Comparison of ENCODE assay signal across 8 mouse cellular contexts in the genomic region with DNA sequence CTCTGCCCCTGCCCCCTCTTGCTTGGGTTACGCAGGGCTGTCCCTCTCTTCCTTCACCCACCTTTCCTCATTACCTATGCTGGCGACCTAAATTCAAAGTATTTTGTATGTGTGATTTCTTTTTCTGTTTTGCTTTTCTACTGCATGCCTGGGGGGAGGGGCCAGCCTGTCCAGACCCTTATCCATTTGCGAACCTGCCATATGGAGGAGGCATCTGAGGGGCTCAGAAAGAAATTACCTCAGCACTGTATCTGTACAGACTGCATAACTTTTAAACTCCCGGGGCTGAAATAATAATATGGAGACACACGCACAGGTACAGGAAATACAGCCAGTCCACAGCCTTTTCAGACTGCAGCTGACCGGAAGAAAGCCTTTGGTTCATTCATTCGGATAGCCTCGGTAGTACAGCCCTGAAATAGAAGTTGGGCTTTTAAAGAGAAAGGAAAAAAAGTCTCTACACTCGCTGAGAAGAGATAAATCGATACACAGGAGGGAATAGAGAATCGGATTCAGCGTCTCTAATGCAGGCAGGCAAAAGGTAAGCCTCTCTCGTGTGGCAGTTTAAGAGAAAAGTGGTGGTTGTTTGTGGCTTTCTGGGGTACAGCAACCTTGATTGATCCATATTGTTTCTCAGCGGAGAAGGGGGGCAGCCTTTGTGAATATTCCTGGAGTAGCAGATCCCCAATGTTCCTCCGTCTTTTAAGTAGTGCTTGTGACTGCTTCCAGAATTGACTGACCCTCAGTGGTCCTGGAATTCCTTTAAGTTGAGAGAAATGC. TPM values are rescaled to one million over a fixed set of nuclear protein-coding genes. Genes with fewer than 3 reads are reported as not detected.
DNase-seq lines count a peak whose midpoint lies in the region; ATAC-seq and TF ChIP-seq lines count a peak whose summit lies in the region.

Gene Kdm2b (minus strand): TSS at position 273 of the 780 bp plus-strand sequence.

- H3K4me2 ChIP-seq in heart, embryonic 13.5 days: peak within 1 kb of the TSS; percentile 99
- peak within 1 kb of the TSS; percentile 97 for H3K4me2 ChIP-seq in kidney, embryonic 15.5 days
- H3K4me2 ChIP-seq in lung, embryonic 14.5 days: peak within 1 kb of the TSS; percentile 100

- H3K4me3 ChIP-seq in E14TG2a.4 (replicated peaks; ENCODE audit: low read length): peak within 1 kb of the TSS; percentile 82
- peak within 1 kb of the TSS; percentile 80 for H3K4me3 ChIP-seq in heart, embryonic 13.5 days
- peak within 1 kb of the TSS; percentile 75 for H3K4me3 ChIP-seq in kidney, embryonic 15.5 days (replicated peaks)
- peak within 1 kb of the TSS; percentile 67 for H3K4me3 ChIP-seq in lung, embryonic 14.5 days (ENCODE audit: low read depth, low read length)

- TF ChIP-seq CTCF in E14TG2a.4 (conservative IDR thresholded peaks at IDR 0.05; ENCODE audit: low read length): no peak
- no peak for TF ChIP-seq CTCF in lung, embryonic 14.5 days (IDR thresholded peaks at IDR 0.05; ENCODE audit: low read depth)

- 2% methylated on average over 15 of the region's 15 CpGs for whole genome bisulfite sequencing in heart, embryonic 13.5 days
- WGBS in kidney, embryonic 15.5 days: 2% methylated on average over 15 of the region's 15 CpGs
- WGBS in lung, embryonic 14.5 days: 3% methylated on average over 15 of the region's 15 CpGs

- H3K27me3 ChIP-seq in E14TG2a.4 (ENCODE audit: insufficient read depth, low read length): peaks cover 10% of the 10 kb centered on the region
- H3K27me3 ChIP-seq in heart, embryonic 13.5 days (replicated peaks): peaks cover 12% of the 10 kb centered on the region; the same call in 1 of the 2 replicates
- H3K27me3 ChIP-seq in kidney, embryonic 15.5 days: no peaks in the 10 kb centered on the region
- no peaks in the 10 kb centered on the region for H3K27me3 ChIP-seq in lung, embryonic 14.5 days (ENCODE audit: insufficient read depth, low read length)

- H3K4me1 ChIP-seq in E14TG2a.4 (replicated peaks; ENCODE audit: low read depth, low read length): peaks cover 87% of the 10 kb centered on the region
- H3K4me1 ChIP-seq in heart, embryonic 13.5 days: peaks cover 67% of the 10 kb centered on the region
- H3K4me1 ChIP-seq in kidney, embryonic 15.5 days: peaks cover 67% of the 10 kb centered on the region
- H3K4me1 ChIP-seq in lung, embryonic 14.5 days (ENCODE audit: insufficient read depth): peaks cover 5% of the 10 kb centered on the region

- H3K9me3 ChIP-seq in E14TG2a.4 (ENCODE audit: low read length): no peaks in the 10 kb centered on the region
- no peaks in the 10 kb centered on the region for H3K9me3 ChIP-seq in heart, embryonic 13.5 days
- H3K9me3 ChIP-seq in kidney, embryonic 15.5 days (replicated peaks): no peaks in the 10 kb centered on the region
- H3K9me3 ChIP-seq in lung, embryonic 14.5 days (ENCODE audit: low read depth, low read length): no peaks in the 10 kb centered on the region

- H3K27ac ChIP-seq in heart, embryonic 13.5 days (replicated peaks): peak within 1 kb of the TSS; percentile 93
- peak within 1 kb of the TSS; percentile 95 for H3K27ac ChIP-seq in kidney, embryonic 15.5 days
- peak within 1 kb of the TSS; percentile 88 for H3K27ac ChIP-seq in lung, embryonic 14.5 days (ENCODE audit: low read depth)

- peak; percentile 51 for DNase-seq in 3T3-L1 (ENCODE audit: low read depth, low spot score)
- peak; percentile 29 for DNase-seq in embryo, embryonic 9.5 days (ENCODE audit: extremely low spot score)
- peak; percentile 64 for DNase-seq in lung, embryonic 14.5 days
- DNase-seq in ovary, postnatal 10 days (ENCODE audit: low spot score): no peak

- no peak for ATAC-seq in heart, embryonic 13.5 days (ENCODE audit: extremely low read depth, insufficient number of reproducible peaks, low FRiP score, low TSS enrichment)
- peak; percentile 12; the same call in 1 of the 2 replicates for ATAC-seq in kidney, embryonic 15.5 days (replicated peaks; ENCODE audit: low FRiP score)
- peak; percentile 18; the same call in 1 of the 2 replicates for ATAC-seq in lung, embryonic 14.5 days (ENCODE audit: insufficient read depth)
- no peak for ATAC-seq in neutrophil, adult 5-6 weeks (ENCODE audit: extremely low read depth, insufficient number of reproducible peaks, low FRiP score, poor library complexity, severe bottlenecking)

- peaks cover 10% of the 10 kb centered on the region for H3K36me3 ChIP-seq in E14TG2a.4 (ENCODE audit: insufficient read depth, low read length)
- H3K36me3 ChIP-seq in heart, embryonic 13.5 days: no peaks in the 10 kb centered on the region
- H3K36me3 ChIP-seq in kidney, embryonic 15.5 days: no peaks in the 10 kb centered on the region
- no peaks in the 10 kb centered on the region for H3K36me3 ChIP-seq in lung, embryonic 14.5 days (ENCODE audit: insufficient read depth)

- H3K9ac ChIP-seq in heart, embryonic 13.5 days: peak within 1 kb of the TSS; percentile 93
- H3K9ac ChIP-seq in kidney, embryonic 15.5 days: peak within 1 kb of the TSS; percentile 66
- peak within 1 kb of the TSS; percentile 79 for H3K9ac ChIP-seq in lung, embryonic 14.5 days

RNA-seq across cellular contexts. Expression of gene Kdm2b, which starts in this region (rescaled TPM):
- 26.3 and 28.2 TPM in 2 replicates for polyA plus RNA-seq in heart, embryonic 13.5 days (2015; fragmentation: Nextera tagmentation; extraction: Ambion mirVana)
- polyA plus RNA-seq in kidney, embryonic 15.5 days (2015; fragmentation: Nextera tagmentation; extraction: Ambion mirVana): 92.2 and 96.8 TPM in 2 replicates
- polyA plus RNA-seq in lung, embryonic 14.5 days (2014; fragmentation: Nextera tagmentation; extraction: Ambion mirVana): 38.5 and 46.7 TPM in 2 replicates
- total RNA-seq in neutrophil, adult 5-6 weeks (2017): 24.3 and 27.4 TPM in 2 replicates

Comparison
In these comparisons a context has a peak if more than half of its experiments do, and no peak if none do; other contexts are left out.
1. ATAC-seq: peak in kidney, embryonic 15.5 days (single experiment) and lung, embryonic 14.5 days (single experiment); none in heart, embryonic 13.5 days (single experiment) and neutrophil, adult 5-6 weeks (single experiment).
2. Peak in every context shown above with its lines, with median percentiles within 50 percentile points of each other: H3K4me3 ChIP-seq, H3K27ac ChIP-seq, H3K4me2 ChIP-seq and H3K9ac ChIP-seq.